Mouse (Mus musculus) liver, embryonic 11.5 days (tissue): ENCODE measurements around the gene Plcd3. TPM values are rescaled to one million over a fixed set of nuclear protein-coding genes. Genes with fewer than 3 reads are reported as not detected.
A peak's percentile ranks its signal among the peaks of the same experiment; 100 is the strongest.

Experiments used
- ATAC-seq: fragments of 200-750 bp; cut with Nextera tagmentation; replicated peaks from 2 replicates; pipeline ENCODE4 v1.8.0; 2017; ENCODE audit warnings: moderate number of reproducible peaks, mild to moderate bottlenecking, moderate TSS enrichment, moderate library complexity; ENCODE audit not compliant: low FRiP score
- DNase-seq: peaks from one replicate; pipeline ENCODE4 v3.0.0-alpha.2; 2017; ENCODE audit warnings: low spot score
- H3K27ac ChIP-seq: fragments of 300-500 bp; sonication (generic); 2 replicates; pipeline ENCODE4 v1.5.1; 2014; ENCODE audit warnings: mild to moderate bottlenecking, low read depth, low read length, control low read depth
- H3K27me3 ChIP-seq: fragments of 300-500 bp; sonication (generic); replicated peaks from 2 replicates; pipeline ENCODE4 v1.6.1; 2014; ENCODE audit warnings: low read length, mixed read lengths; ENCODE audit not compliant: control insufficient read depth, insufficient read depth
- H3K36me3 ChIP-seq: fragments of 300-500 bp; sonication (generic); 2 replicates; pipeline ENCODE4 v1.6.1; 2014; ENCODE audit warnings: mild to moderate bottlenecking, low read length, moderate library complexity, mixed read lengths; ENCODE audit not compliant: control insufficient read depth, insufficient read depth
- H3K4me1 ChIP-seq: fragments of 300-500 bp; sonication (generic); replicated peaks from 2 replicates; pipeline ENCODE4 v1.6.1; 2014; ENCODE audit warnings: low read length, mixed read lengths; ENCODE audit not compliant: control insufficient read depth, insufficient read depth
- H3K4me2 ChIP-seq: fragments of 300-500 bp; sonication (generic); 2 replicates; pipeline ENCODE4 v1.6.1; 2014; ENCODE audit warnings: mild to moderate bottlenecking, control low read depth, moderate library complexity
- H3K4me3 ChIP-seq: fragments of 300-500 bp; sonication (generic); 2 replicates; pipeline ENCODE4 v1.5.1; 2014; ENCODE audit warnings: low read depth, low read length, control low read depth
- H3K9ac ChIP-seq: fragments of 300-500 bp; sonication (generic); 2 replicates; pipeline ENCODE4 v1.6.1; 2014; ENCODE audit warnings: low read depth, low read length, control low read depth
- H3K9me3 ChIP-seq: fragments of 300-500 bp; sonication (generic); 2 replicates; pipeline ENCODE4 v1.6.1; 2016; ENCODE audit warnings: low read length, inconsistent platforms, mixed read lengths; ENCODE audit not compliant: control insufficient read depth
- WGBS: fragments of 180-500 bp; shearing (Covaris S2); extraction: QIAGEN DNeasy Blood & Tissue Kit; methylation state at CpG from one replicate; pipeline ENCODE4 v1.1.7; 2014; 5-methylcytosine and 5-hydroxymethylcytosine counted together
- polyA plus RNA-seq: library from polyadenylated mRNA; unstranded; fragments of >200 nt; fragmentation: Nextera tagmentation; extraction: Ambion mirVana; gene quantifications from 2 replicates; pipeline ENCODE4 v1.2.1, GENCODE M21; 2014

Plcd3 gene
- polyA plus RNA-seq, 1 experiment from 2014 or later: 1.1 TPM

DNA sequence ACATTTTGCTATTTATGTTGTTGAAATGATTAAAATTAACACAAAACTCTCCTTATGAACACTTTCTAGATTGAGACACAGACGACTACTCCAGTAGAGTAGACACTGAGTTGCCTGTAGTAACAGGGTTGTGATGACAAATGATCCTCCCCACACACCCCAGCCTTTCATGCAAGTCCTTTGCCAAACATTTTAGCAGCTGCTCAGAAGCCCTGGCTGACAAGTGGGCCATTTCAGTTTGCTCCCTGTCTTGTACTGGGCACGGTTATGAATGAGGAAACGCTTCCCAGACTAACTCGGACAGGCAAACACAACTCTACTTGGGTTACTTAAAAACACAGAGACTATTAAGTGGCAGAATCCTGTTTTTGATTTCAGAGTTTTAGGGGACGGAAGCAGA, 18.9 kb upstream of the Plcd3 start:
- WGBS: 71% methylated on average over 5 of the region's 5 CpGs
- DNase-seq: no peak

DNA sequence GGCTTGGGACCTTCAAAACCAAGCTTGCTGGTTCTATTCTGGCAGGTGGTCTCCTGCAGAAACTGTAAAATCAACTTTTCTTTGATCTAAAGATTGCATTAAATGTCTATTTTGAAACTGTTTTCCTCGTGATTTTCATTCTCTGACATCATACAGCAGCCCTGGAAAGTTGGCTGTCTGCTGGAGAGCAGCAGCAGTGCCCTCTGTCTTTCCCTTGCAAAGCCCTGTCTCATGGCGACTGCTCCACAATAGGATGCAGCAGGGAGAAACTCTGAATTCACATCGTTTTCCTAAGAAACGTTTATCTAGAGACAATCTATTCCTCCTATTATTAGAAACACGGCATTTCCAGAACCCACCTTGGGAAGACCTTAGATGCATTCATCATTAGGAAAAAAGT, 18.2 kb upstream of the Plcd3 start:
- Histone ChIP-seq H3K9ac (no peak overlapping the region), H3K4me2 (no peak overlapping the region), H3K4me3 (no peak overlapping the region), H3K36me3 (no peaks in the 10 kb centered on the region), H3K27me3 (no peaks in the 10 kb centered on the region), H3K9me3 (no peaks in the 10 kb centered on the region), H3K27ac (no peak overlapping the region), H3K4me1 (peaks cover 18% of the 10 kb centered on the region)
- ATAC-seq (no peak), DNase-seq (no peak)
- 61% methylated on average over 5 of the region's 5 CpGs for WGBS

More for the DNA sequence above, 18.9 kb upstream of the Plcd3 start:
- H3K4me1 ChIP-seq: peaks cover 18% of the 10 kb centered on the region
- no peaks in the 10 kb centered on the region for H3K27me3 ChIP-seq
- no peak overlapping the region for H3K27ac ChIP-seq
- H3K9ac ChIP-seq: no peak overlapping the region
- no peaks in the 10 kb centered on the region for H3K9me3 ChIP-seq
- H3K36me3 ChIP-seq: no peaks in the 10 kb centered on the region
- no peak overlapping the region for H3K4me3 ChIP-seq
- H3K4me2 ChIP-seq: no peak overlapping the region
- ATAC-seq: no peak

GRCm38 (mm10) chr11:103118866-103119265, 17.4 kb upstream of the Plcd3 start:
- no peak for DNase-seq
- no peaks in the 10 kb centered on the region for H3K36me3 ChIP-seq
- no peak overlapping the region for H3K27ac ChIP-seq
- no peaks in the 10 kb centered on the region for H3K9me3 ChIP-seq
- WGBS: 89% methylated on average over 2 of the region's 2 CpGs
- H3K9ac ChIP-seq: no peak overlapping the region
- H3K4me3 ChIP-seq: peak overlapping the region; percentile 75
- ATAC-seq: no peak
- H3K27me3 ChIP-seq: no peaks in the 10 kb centered on the region
- H3K4me2 ChIP-seq: peak overlapping the region; percentile 99
- H3K4me1 ChIP-seq: peaks cover 18% of the 10 kb centered on the region

DNA sequence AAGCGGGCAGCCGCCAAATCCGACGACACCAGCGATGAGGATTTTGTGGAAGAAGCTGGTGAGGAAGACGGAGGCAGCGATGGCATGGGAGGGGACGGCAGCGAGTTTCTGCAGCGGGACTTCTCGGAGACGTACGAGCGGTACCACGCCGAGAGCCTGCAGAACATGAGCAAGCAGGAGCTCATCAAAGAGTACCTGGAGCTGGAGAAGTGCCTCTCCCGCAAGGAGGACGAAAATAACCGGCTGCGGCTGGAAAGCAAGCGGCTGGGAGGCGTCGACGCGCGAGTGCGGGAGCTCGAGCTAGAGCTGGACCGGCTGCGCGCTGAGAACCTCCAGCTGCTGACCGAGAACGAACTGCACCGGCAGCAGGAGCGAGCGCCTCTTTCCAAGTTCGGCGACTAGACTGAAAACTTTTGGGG, 16.1 kb upstream of the Plcd3 start:
- H3K27ac ChIP-seq: peak overlapping the region; percentile 86; the same call in 1 of the 2 replicates
- peak overlapping the region; percentile 80 for H3K9ac ChIP-seq
- H3K27me3 ChIP-seq: no peaks in the 10 kb centered on the region
- peak overlapping the region; percentile 99 for H3K4me2 ChIP-seq
- peak overlapping the region; percentile 75 for H3K4me3 ChIP-seq
- ATAC-seq (no peak), DNase-seq (peak; percentile 70)
- H3K4me1 ChIP-seq: peaks cover 18% of the 10 kb centered on the region
- H3K36me3 ChIP-seq: no peaks in the 10 kb centered on the region
- 0% methylated on average over 38 of the region's 38 CpGs for whole genome bisulfite sequencing
- no peaks in the 10 kb centered on the region for H3K9me3 ChIP-seq

DNA sequence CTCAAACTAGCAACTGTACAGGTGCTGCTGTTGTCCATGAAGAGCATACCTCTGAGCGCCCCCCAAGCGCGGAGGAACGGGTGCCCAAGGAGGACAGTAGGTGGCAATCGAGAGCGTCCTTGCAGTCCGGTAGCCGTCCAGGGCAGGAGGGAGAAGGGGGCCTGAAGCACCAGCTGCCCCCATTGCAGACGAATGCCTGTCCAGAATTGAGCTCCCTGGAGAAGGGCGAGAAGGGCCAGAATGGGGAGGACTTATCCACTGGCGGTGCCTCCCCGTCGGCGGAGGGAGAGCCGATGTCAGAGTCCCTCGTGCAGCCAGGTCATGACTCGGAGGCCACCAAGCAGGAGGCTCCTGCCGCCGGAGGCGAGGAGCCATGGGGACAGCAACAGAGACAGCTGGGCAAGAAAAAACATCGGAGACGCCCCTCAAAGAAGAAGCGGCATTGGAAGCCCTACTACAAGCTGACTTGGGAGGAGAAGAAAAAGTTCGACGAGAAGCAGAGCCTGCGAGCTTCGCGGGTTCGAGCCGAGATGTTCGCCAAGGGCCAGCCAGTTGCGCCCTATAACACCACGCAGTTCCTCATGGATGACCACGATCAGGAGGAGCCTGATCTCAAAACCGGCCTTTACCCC, 15.6 kb upstream of the Plcd3 start:
- H3K27ac ChIP-seq: peak overlapping the region; percentile 86
- ATAC-seq: no peak; the same call in 1 of the 2 replicates
- H3K4me2 ChIP-seq: peak overlapping the region; percentile 99
- H3K9me3 ChIP-seq: no peaks in the 10 kb centered on the region
- no peaks in the 10 kb centered on the region for H3K27me3 ChIP-seq
- H3K4me1 ChIP-seq: peaks cover 23% of the 10 kb centered on the region
- 0% methylated on average over 35 of the region's 35 CpGs for WGBS
- no peaks in the 10 kb centered on the region for H3K36me3 ChIP-seq
- H3K9ac ChIP-seq: peak overlapping the region; percentile 80
- H3K4me3 ChIP-seq: peak overlapping the region; percentile 75
- peak; percentile 83 for DNase-seq

DNA sequence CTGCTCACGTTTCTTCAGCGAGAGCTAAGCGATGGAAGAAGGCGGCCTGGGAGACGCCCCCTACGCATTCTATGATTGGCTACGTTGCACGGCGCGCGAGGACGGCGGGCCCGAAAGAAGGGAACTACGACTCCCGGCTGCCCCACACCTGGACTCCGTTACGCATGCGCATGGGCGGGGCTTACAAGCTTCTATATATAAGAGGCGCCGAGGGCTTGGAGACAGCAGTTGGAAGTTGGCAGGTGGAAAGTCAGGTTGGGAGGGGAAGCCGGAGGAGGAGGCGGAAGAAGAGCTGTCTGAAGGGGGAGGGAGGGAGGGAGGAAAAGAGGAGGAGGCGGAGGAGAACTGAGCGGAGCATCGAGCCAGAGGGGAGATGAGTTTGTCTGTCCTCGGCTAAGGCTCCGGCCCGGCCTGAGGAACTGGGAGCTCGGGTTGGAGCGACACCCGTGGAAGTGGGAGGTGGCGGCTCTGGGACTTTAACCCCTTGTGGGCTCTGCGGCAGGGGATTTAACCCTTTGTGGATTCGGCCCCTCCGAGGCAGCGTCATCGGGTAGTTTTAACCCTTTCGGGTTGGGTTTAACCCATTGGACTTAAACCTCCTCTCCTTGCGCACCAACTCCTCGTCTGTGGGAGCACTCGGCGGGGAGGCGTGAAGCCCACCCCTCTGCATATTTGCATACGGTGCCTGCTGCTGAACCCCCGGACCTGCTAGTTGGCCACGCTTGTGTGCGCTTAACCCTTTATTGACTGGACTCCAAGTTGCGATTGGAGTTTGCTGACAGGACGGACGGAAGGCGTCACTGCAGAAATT, 14.8 kb upstream of the Plcd3 start, which contains the start of gene Hexim1:
Hexim1 (plus strand) TSS at position 224 of the 811 bp plus-strand sequence.
- Histone ChIP-seq H3K36me3 (no peaks in the 10 kb centered on the region), H3K9me3 (no peaks in the 10 kb centered on the region), H3K4me1 (peaks cover 31% of the 10 kb centered on the region), H3K9ac (peak within 1 kb of the TSS; percentile 80), H3K27me3 (peaks cover 1% of the 10 kb centered on the region; the same call in 1 of the 2 replicates), H3K4me2 (peak within 1 kb of the TSS; percentile 99), H3K27ac (peak within 1 kb of the TSS; percentile 86), H3K4me3 (peak within 1 kb of the TSS; percentile 75)
- under 1% methylated on average over 52 of the region's 53 CpGs for WGBS
- ATAC-seq (peak; percentile 93), DNase-seq (peak; percentile 100)

DNA sequence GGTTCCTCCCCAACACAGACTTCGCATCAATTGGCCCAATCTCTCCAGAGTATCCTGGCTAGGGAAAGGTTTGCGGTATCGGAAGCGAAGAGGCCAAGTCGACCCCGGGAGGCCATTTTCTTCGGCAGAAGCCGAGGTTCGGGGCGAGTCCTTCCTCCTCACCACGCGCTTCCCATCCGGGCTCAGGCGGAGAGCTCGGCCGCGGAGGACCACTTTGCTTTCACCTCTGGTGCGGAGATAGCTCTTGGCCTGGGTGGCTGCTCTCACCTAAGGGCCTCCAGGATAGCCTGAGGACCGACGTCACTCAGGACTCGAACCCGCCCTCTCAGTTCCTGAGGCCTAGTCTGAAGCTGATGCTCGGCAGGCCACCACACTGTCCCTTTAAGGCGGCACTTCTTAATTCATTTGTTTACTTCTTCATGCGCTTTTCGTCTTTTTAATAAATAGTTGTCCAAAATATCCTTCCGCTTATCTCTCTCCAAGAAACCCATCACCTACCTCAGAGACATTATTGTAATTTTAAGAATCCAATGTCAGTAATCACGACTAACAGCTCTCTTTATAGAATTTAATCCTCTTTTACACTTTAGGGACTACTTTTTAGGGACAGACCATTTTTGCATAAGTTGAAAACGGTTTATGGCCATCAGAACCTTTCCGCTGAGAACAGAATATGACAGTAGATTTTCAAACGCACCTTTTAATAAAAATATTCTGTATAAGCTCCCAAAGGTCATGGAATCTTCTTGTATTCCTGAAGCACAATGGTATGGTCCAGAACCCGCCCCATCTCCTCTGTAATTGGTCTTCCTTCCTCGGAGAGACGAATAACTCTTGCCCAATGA, 13.9 kb upstream of the Plcd3 start:
- H3K36me3 ChIP-seq: no peaks in the 10 kb centered on the region
- H3K4me3 ChIP-seq: peak overlapping the region; percentile 75
- H3K27me3 ChIP-seq: peaks cover 2% of the 10 kb centered on the region; the same call in 1 of the 2 replicates
- H3K4me2 ChIP-seq: peak overlapping the region; percentile 61
- peak; percentile 80 for ATAC-seq
- H3K9ac ChIP-seq: peak overlapping the region; percentile 68
- under 1% methylated on average over 34 of the region's 34 CpGs for WGBS
- peak overlapping the region; percentile 74 for H3K27ac ChIP-seq
- H3K4me1 ChIP-seq: peaks cover 31% of the 10 kb centered on the region
- peak; percentile 86 for DNase-seq
- H3K9me3 ChIP-seq: no peaks in the 10 kb centered on the region

DNA sequence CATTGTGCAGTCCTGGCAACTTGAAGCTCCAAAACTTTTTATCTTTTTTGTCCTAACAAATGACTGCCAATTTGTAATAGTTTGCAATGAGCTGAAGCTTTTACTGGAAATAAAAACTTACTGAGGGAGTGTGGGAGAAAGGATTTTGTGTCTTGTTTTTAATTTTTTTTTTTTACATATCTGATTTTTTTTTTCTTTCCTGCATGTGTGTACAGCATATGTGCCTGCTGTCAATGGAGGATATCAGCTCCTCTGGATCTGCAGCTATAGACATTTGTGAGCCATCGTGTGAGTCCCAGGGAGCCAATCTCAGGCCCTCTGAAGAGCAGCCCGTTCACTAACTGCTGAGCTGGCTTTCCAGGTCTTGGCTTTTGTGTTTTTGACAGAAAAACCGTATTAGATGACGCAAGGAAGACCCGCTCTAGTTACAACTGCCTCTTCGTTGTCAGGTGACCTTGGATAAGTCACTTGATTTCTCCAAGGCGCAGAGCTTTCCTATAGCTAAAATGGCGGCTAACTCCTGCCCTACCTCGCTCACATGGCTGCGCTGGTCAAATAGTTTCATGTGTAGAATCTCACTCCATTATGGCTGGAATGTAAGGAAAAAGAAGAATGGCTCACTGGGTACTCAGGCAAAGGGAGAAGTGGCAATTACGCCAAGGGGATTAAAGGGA, 12.9 kb upstream of the Plcd3 start:
- Histone ChIP-seq H3K4me2 (peak overlapping the region; percentile 61), H3K4me1 (peaks cover 31% of the 10 kb centered on the region), H3K4me3 (peak overlapping the region; percentile 75), H3K9me3 (no peaks in the 10 kb centered on the region), H3K36me3 (no peaks in the 10 kb centered on the region), H3K27me3 (peaks cover 2% of the 10 kb centered on the region; the same call in 1 of the 2 replicates), H3K9ac (peak overlapping the region; percentile 68), H3K27ac (peak overlapping the region; percentile 74; the same call in 1 of the 2 replicates)
- no peak for ATAC-seq
- DNase-seq: no peak
- 78% methylated on average over 11 of the region's 11 CpGs for WGBS
